Mouse (Mus musculus) kidney, postnatal 36 days (tissue): ENCODE measurements around the gene Capza1.
A peak's percentile ranks its signal among the peaks of the same experiment; 100 is the strongest.

Source experiments
- DNase-seq, 2 experiments: peaks; one replicate each; pipeline ENCODE4 v3.0.0; 2021 to 2022; ENCODE audit warnings: mixed read lengths in 2 of 2

Gene Capza1

DNA sequence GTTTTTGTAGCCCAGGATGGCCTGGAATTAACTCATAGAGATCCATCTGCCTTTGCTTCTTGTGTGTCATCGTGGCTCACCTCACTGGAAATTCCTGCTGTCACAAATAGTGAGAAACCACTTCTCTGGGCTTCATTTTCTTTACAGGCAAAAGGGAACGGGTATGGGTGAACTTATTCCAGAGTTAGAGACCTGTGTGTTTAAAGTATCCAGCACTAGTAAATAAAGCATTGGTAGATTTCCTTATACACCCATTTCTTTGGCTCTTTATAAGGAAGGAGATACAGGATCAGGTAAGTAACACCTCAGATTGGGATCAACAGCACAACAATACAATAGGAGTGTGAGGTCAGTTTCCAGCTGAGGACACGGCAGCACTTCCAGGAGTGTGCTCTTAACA lies 76.2 kb downstream of the Capza1 start, which contains the start of gene Rhoc:
Gene Rhoc (plus strand): TSS at position 301 of the 400 bp plus-strand sequence.
- no peak for DNase-seq

DNA sequence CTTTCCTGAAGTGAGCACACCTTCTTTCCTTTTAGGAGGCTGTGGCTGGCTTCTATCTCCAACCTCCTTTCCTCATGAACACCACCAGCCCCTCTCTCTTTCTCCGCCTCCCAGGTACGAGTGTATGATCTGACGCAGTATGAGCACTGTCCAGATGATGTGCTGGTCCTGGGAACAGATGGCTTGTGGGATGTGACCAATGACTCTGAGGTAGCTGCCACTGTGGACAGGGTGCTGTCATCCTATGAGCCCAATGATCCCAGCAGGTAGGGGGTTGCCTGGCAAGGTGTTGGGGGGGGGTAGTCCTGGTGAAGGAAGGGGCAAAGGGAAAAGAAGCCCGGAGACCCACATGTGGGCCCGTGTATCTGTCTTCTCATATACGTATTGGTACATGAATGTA lies 79.0 kb downstream of the Capza1 start:
- DNase-seq = no peak

DNA sequence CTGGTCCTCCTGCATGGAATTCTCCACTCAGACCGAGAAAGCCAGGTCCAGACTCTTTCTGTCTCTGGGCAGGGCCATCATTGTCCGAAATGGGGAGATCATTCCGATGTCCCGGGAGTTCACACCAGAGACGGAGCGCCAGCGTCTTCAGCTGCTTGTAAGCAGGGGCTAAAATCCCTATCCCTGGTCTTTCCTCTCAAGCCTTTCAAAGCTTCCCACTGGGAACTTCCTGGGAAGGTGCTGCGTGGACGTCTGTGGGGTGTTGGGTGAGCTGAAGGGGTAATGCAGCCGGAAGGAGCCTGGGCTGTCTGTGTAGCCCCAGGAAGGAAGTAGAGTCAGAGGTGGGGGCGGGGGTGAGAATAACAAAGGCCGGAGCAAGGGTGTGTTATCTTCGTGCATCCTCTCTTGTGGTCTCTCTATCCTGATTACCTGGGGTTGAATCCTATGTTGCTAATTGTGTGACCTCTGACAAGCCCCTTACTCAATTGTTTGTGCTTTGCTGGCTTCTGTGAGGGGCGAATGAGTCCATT lies 80.3 kb downstream of the Capza1 start:
- peak; percentile 14 to 23 for DNase-seq

DNA sequence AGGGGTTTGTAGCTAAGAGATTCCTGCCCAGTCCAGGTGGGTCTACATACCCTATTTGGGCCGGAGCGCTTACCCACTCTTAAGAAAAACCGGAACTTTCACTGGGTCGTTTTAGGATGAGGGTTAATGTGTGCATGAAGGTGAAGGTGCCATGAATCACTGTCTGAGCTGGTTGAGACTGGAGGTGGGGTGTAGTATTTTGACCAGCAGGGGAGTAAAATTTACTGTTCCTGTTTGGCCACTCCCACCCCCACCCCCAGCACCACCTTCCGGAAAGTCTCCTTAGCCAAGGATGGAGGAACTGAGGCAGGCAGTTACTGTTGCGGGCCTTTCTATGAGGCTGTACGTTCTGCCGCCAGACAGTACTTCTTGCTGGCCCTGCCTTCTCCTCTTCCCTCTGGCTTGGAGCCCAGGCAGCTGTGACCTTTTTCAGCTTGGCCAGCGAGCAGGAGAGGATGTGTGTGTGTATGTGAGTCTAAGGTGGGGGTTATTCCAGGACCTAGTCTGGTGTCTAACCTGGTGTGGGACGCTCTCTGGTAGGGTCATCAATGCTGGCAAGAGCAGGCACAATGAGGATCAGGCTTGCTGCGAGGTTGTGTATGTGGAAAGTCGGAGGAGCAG lies 82.1 kb downstream of the Capza1 start:
- peak; percentile 82 to 88 for DNase-seq

DNA sequence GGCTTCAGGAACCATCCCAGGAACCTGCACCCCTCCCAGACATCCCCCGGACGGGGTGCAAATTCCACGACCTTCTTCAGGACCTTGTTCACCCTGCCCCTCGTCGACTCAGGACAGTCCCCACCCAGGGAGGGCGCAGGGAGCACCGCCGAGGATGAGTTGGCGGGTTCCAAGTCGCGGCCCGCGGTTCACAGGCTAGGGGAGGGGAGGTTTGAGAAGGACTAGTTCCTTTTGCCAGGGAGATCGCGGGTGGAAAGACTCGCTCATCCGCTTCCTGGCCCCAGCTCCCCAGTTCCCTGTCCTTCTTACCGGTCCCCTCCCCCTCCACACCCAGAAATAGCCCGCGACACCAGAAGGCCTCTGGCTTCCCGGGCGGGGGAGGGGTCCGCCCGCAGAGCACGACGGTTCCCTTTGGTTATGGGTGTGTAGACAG lies 82.8 kb downstream of the Capza1 start, which contains the start of gene Fam19a3:
Gene Fam19a3 (minus strand): TSS at position 370 of the 433 bp plus-strand sequence.
- peak; percentile 44 to 59 for DNase-seq

DNA sequence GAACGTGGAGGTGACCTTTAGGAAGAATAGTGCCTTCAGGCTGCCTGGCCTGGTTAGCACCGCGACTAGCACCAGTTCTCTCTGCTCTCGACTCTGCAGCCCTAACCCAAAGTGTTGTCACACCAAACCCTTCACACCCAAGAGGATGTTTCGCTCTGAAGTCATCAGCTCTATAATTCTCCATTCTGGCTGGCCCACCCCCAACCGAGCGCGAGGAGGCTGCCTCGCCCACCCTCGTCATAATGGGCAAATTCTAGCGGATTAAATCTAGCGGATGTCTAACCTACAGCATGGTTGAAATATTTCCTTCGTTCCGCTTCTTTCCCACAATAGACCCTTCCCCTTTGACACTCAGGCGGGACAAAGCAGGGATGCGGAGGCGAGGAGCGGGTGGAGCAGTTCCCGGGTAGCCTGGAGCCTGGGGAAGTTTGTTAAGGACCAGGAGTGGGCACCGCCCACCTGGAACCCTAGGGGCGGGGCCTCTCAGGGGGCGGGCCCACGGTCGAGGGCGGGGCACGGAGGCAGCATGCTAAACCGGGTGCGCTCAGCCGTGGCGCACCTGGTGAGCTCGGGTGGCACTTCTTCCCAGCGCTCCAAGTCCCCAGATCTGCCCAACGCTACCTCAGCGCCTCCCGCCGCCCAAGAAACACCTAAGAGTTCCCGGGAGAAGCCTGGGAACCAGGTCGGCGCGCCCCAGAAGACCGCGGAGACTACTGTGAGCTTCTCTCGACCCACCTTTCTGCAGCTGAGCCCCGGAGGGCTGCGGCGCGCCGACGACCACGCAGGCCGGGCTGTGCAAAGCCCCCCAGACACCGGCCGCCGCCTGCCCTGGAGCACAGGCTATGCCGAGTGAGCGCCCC lies 83.5 kb downstream of the Capza1 start, which contains the start of gene Ppm1j:
Gene Ppm1j (plus strand): TSS at position 496 of the 860 bp plus-strand sequence.
- peak; percentile 85 to 92 for DNase-seq

DNA sequence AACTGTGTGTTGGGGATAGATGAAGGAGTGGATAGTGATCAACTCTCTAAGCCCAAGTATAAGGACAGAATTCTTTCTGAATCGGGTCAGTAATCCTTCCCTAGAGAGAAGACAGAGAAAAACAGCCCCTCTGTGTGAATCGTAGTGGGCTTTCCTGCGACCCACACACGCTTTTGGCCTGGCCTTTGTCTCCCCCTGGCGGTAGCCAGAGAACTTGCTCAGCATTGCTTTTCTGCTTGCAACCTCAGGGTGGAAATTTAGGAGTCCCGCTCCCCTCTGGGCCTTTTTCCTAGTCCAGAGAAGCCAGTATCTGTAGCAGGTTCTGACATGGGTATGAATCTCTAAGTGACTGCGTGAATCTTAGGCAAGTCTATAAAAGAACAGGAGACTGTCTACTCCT lies 84.4 kb downstream of the Capza1 start:
- DNase-seq = peak; percentile 28 to 76

DNA sequence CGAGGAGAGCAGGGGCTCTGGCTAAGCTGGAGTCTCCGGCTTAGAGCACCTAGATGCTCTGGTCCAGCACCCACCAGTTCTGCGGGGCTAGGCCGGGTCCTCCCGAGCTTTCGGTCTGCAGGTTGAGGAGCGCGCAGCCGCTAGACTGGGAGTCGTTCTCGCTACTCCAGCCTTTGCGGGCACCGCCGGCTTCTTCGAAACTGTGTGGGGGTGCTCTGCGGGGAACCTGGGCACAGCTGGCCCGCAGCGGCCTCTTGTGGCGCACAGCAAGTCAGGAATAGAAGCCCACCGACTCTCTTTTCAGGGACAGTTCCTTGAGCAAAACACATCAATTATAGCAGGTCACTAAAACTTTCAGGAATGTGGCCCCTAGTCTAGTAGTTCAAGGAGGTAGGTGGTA lies 87.0 kb downstream of the Capza1 start:
- DNase-seq = peak in 1 of 2 experiments; percentile 53

DNA sequence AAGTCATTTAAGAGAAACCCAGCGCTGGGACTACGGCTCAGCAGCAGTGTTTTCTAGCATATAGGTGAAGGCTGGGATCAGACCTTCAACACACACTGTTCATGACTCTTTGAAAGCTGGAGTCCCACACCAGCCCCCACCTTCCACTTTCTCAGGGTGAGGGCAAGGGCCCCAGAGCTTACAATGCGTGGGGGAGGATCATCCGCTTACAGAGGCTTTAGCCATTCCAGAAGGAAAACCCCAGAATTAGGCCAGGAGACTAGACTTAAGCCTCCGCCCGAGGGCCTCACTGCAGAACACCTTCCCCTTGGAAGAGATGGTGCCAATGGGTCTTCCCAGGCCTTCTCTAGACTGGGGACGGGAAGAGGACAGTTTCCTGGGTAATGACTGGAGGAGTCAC lies 91.0 kb downstream of the Capza1 start:
- no peak for DNase-seq
